Mouse (Mus musculus) kidney, embryonic 14.5 days (tissue): ENCODE results near the gene Ptdss2. TPM values are rescaled to one million over a fixed set of nuclear protein-coding genes. Genes with fewer than 3 reads are reported as not detected.

Experiments used
- ATAC-seq: fragments of 200-750 bp; cut with Nextera tagmentation; 2 replicates; pipeline ENCODE4 v1.8.0; 2017; ENCODE audit warnings: moderate number of reproducible peaks, mild to moderate bottlenecking, moderate TSS enrichment, moderate library complexity; ENCODE audit not compliant: low FRiP score, low TSS enrichment
- H3K27ac ChIP-seq: fragments of 300-500 bp; sonication (generic); 2 replicates; pipeline ENCODE4 v1.5.1; 2014; ENCODE audit warnings: low read depth, mild to moderate bottlenecking, low read length, moderate library complexity, mixed read lengths
- H3K27me3 ChIP-seq: fragments of 300-500 bp; sonication (generic); 2 replicates; pipeline ENCODE4 v1.6.1; 2014; ENCODE audit warnings: mild to moderate bottlenecking, low read length; ENCODE audit not compliant: control insufficient read depth, insufficient read depth
- H3K36me3 ChIP-seq: fragments of 300-500 bp; sonication (generic); 2 replicates; pipeline ENCODE4 v1.6.1; 2014; ENCODE audit warnings: low read length, mixed read lengths; ENCODE audit not compliant: control insufficient read depth, insufficient read depth
- H3K4me1 ChIP-seq: fragments of 300-500 bp; sonication (generic); 2 replicates; pipeline ENCODE4 v1.6.1; 2014; ENCODE audit warnings: low read length, mixed read lengths; ENCODE audit not compliant: control insufficient read depth, insufficient read depth
- H3K4me2 ChIP-seq: fragments of 300-500 bp; sonication (generic); replicated peaks from 2 replicates; pipeline ENCODE4 v1.6.1; 2014; ENCODE audit warnings: low read depth, mild to moderate bottlenecking, low read length
- H3K4me3 ChIP-seq: fragments of 300-500 bp; sonication (generic); 2 replicates; pipeline ENCODE4 v1.5.1; 2014; ENCODE audit warnings: mild to moderate bottlenecking, low read length
- H3K9ac ChIP-seq: fragments of 300-500 bp; sonication (generic); 2 replicates; pipeline ENCODE4 v1.6.1; 2014; ENCODE audit warnings: low read depth, mild to moderate bottlenecking, low read length, moderate library complexity
- H3K9me3 ChIP-seq: fragments of 300-500 bp; sonication (generic); 2 replicates; pipeline ENCODE4 v1.6.1; 2016; ENCODE audit warnings: low read length; ENCODE audit not compliant: control insufficient read depth
- WGBS: fragments of 180-500 bp; shearing (Covaris S2); extraction: QIAGEN DNeasy Blood & Tissue Kit; methylation state at CpG from one replicate; pipeline ENCODE4 v1.1.7; 2014; 5-methylcytosine and 5-hydroxymethylcytosine counted together
- polyA plus RNA-seq: library from polyadenylated mRNA; unstranded; fragments of >200 nt; fragmentation: Nextera tagmentation; extraction: Ambion mirVana; gene quantifications from 2 replicates; pipeline ENCODE4 v1.2.1, GENCODE M21; 2014

Ptdss2 gene
- polyA plus RNA-seq, 1 experiment from 2014 or later, result 63.1 TPM

DNA sequence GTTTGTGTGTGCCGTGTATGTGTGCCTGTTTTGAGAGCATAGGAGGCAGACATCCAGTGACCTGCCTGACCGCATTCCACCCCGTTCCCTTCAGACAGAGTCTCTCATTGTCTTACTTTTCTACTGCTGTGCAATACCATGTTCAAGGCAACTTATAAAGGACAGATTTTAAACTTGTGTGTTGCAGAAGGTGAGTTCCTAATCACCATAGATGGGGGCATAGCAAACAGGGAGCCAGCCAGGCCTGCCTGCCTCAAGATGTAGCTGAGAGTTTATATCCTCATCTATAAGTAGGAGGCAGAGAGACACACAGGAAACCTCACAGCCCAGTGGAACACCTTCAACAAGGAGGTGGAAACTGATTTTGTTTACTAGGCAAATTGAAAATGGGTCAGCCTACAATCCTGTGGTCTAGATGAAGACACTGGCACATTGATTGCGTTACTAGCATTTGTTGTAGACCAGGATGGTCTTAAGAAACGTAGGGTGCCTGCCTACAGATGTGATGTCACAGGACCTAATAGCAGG, 51.2 kb downstream of the Ptdss2 start:
- WGBS, result 80% methylated on average over 5 of the region's 5 CpGs
- Histone ChIP-seq H3K27me3 (no peaks in the 10 kb centered on the region), H3K9me3 (no peaks in the 10 kb centered on the region), H3K4me1 (peaks cover 10% of the 10 kb centered on the region; the same call in 1 of the 2 replicates), H3K36me3 (no peaks in the 10 kb centered on the region), H3K27ac (peak overlapping the region; percentile 93; the same call in 1 of the 2 replicates), H3K4me3 (peak overlapping the region; percentile 50), H3K4me2 (peak overlapping the region; percentile 72), H3K9ac (peak overlapping the region; percentile 75; the same call in 1 of the 2 replicates)
- no peak for ATAC-seq

DNA sequence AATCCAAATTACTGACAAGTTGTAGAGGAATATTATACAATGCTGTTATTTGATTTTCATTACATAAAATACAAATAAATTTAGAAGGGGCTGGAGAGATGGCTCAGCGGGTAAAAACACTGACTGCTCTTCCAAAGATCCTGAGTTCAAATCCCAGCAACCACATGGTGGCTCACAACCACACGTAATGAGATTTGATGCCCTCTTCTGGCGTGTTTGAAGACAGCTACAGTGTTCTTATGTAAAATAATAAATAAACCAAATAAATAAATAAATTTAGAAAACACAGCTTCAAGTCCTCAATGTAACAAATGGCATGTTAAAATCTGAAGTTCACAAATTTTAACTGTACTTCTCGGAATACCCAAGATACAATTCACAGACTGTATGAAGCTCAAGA, 52.9 kb downstream of the Ptdss2 start:
- H3K4me3 ChIP-seq, result no peak overlapping the region
- no peaks in the 10 kb centered on the region for H3K36me3 ChIP-seq
- H3K4me2 ChIP-seq, result no peak overlapping the region
- no peak for ATAC-seq
- H3K9me3 ChIP-seq, result no peaks in the 10 kb centered on the region
- H3K27me3 ChIP-seq, result no peaks in the 10 kb centered on the region
- peaks cover 5% of the 10 kb centered on the region; the same call in 1 of the 2 replicates for H3K4me1 ChIP-seq
- 89% methylated on average over 4 of the region's 4 CpGs for WGBS
- H3K9ac ChIP-seq, result no peak overlapping the region
- H3K27ac ChIP-seq, result no peak overlapping the region

DNA sequence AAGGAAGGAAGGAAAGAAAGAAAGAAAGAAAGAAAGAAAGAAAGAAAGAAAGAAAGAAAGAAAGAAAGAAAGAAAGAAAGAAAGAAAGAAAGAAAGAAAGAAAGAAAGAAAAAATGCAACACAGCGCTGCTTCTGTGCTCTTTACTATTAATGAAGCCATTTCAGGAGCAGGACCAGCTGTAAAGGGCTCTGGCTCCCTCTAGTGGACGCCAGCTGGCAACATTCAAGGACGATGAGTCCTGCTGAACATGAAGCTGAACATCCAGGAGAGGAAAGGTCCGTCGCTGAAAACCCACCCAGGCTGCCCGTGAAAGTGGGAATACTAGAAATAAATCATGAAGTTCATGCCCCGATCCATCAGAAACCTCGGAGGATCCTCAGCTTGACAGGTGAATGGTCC, 54.0 kb downstream of the Ptdss2 start:
- Histone ChIP-seq H3K27me3 (no peaks in the 10 kb centered on the region), H3K9ac (no peak overlapping the region), H3K4me1 (peaks cover 5% of the 10 kb centered on the region; the same call in 1 of the 2 replicates), H3K4me3 (no peak overlapping the region), H3K4me2 (no peak overlapping the region), H3K36me3 (no peaks in the 10 kb centered on the region), H3K27ac (no peak overlapping the region), H3K9me3 (no peaks in the 10 kb centered on the region)
- no peak for ATAC-seq
- 2% methylated on average over 8 of the region's 8 CpGs for WGBS

DNA sequence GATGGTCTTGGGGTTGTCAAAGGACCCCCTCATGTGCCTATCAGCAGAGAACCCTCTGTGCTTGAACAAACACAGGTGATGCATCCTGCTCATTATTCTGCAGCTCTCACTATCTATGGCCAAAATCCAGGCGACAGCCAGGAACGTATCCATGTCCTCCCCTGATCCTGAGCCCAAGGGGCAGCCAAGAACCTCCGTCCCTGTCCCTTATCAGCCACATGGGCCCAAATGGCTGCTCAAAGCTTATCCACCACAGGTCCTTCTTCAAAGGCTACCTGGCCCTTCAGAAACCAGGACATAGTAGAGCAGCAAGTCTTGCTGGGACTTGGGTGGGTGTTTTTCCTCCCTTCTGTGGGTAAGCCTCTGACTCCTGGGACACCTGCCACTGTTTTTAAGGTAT, 66.0 kb downstream of the Ptdss2 start:
- Histone ChIP-seq H3K36me3 (peaks cover 31% of the 10 kb centered on the region), H3K4me1 (peaks cover 12% of the 10 kb centered on the region; the same call in 1 of the 2 replicates), H3K4me2 (no peak overlapping the region), H3K9ac (no peak overlapping the region), H3K27me3 (no peaks in the 10 kb centered on the region), H3K4me3 (no peak overlapping the region), H3K9me3 (no peaks in the 10 kb centered on the region), H3K27ac (no peak overlapping the region)
- 92% methylated on average over 3 of the region's 3 CpGs for WGBS
- no peak for ATAC-seq

DNA sequence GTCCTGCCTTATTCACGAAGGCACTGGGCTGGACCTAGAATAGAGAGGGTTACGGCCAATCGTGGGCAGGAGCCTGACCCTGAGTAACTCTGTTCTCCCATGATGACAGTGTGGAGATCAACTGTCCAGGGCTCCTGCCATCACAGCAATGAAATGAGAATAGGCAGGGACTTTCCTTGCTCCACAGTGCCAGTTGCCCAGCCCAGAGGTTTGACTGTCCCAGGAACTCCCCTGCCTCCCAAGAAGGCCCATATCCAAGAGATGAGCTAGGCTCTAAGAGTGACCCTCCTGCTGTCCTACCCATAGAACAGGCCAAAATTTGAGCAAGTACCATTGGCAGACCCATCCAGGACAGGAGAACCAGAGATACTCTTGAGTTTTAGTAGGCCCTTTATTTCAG, 66.6 kb downstream of the Ptdss2 start:
- Histone ChIP-seq H3K4me2 (no peak overlapping the region), H3K27me3 (no peaks in the 10 kb centered on the region), H3K4me1 (peaks cover 12% of the 10 kb centered on the region; the same call in 1 of the 2 replicates), H3K27ac (no peak overlapping the region), H3K9me3 (no peaks in the 10 kb centered on the region), H3K4me3 (no peak overlapping the region), H3K9ac (no peak overlapping the region), H3K36me3 (peaks cover 31% of the 10 kb centered on the region)
- 98% methylated on average over 3 of the region's 3 CpGs for WGBS
- no peak for ATAC-seq

DNA sequence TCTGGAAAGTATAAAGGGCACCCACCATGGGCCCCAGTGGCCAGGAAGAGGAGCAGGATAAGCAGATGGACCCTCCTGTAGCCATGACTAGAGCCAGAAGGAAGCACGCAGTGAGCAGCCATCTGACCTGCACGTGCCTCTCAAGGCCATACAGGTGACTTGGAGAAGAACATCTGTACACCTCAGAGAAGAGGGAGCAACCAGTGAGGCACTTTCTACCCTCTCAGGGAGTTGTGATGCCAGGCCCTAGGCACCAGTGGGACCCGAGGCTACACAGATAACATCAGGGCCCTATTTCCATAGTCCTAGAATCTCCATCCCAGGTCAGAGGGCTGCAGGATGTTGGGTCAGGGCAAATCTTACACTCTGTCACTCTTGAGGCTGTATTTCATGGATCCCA, 68.0 kb downstream of the Ptdss2 start:
- H3K4me2 ChIP-seq, result no peak overlapping the region
- H3K36me3 ChIP-seq, result peaks cover 31% of the 10 kb centered on the region
- H3K9me3 ChIP-seq, result no peaks in the 10 kb centered on the region
- no peaks in the 10 kb centered on the region for H3K27me3 ChIP-seq
- no peak overlapping the region for H3K9ac ChIP-seq
- WGBS, result 87% methylated on average over 3 of the region's 3 CpGs
- H3K4me1 ChIP-seq, result peaks cover 14% of the 10 kb centered on the region; the same call in 1 of the 2 replicates
- no peak for ATAC-seq
- H3K27ac ChIP-seq, result no peak overlapping the region
- no peak overlapping the region for H3K4me3 ChIP-seq

DNA sequence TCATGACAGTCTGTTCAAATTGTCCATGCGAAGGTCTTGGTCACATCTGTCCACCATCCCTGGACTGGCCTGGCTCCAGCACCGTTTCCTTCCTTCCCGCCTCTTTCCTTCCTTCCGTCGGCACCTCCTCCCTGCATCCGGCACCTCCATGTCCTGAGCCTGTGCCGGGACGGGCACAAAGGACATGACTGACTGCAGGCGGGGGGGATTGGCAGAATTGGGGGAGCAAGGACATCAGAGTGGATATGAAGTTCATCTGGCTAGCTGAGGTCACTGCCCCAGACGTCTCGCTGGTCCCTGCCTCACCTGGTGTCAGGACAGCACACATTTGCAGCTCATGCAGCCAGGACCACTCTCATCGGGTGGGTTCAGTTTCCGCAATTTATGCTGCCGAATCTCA, 68.9 kb downstream of the Ptdss2 start:
- peaks cover 31% of the 10 kb centered on the region for H3K36me3 ChIP-seq
- H3K4me3 ChIP-seq, result no peak overlapping the region
- ATAC-seq, result no peak
- H3K4me2 ChIP-seq, result 0 out of 2 replicates have a peak overlapping the region, but pooled peaks have one; percentile 19
- H3K27me3 ChIP-seq, result no peaks in the 10 kb centered on the region
- no peak overlapping the region for H3K27ac ChIP-seq
- peaks cover 14% of the 10 kb centered on the region; the same call in 1 of the 2 replicates for H3K4me1 ChIP-seq
- no peaks in the 10 kb centered on the region for H3K9me3 ChIP-seq
- WGBS, result 90% methylated on average over 14 of the region's 14 CpGs
- H3K9ac ChIP-seq, result no peak overlapping the region

DNA sequence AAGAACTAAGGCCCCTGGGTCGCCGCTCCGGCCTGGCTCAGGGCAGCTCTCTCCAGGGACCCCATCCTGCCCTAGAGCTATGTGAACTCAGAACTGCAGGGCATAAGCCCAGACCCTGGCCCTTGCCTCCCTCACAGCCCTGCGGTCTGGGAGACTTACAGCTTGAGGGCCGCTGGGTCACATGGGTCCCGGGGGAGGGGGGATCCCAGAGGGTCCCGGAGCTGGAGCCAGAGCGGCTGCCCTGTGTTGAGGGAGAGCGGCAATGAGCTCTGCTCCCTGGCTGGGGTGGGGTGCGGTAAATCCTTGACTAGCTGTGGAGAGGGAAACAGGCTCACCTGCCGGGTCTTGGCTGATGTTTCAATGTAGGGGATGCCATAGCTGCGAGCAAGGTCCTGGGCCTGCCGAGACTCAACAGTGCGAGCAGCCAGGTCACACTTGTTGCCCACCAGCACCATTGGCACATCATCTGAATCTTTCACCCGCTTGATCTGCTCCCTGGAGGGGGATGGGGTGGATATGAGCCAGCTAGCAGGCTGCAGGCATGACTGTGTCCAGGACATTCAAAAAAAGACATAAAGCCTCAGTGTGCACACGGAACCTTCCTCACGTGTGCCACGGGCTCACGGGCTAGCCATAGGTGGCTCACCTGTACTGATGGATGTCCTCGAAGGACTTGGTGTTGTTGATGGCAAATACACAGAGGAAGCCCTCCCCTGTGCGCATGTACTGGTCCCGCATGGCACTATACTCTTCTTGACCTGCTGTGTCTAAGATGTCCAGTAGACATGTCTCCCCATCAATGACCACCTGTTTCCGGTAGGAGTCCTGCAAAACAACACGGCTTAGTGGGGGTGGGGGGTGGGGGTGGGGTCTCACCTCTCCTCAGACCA, 69.9 kb downstream of the Ptdss2 start:
- Histone ChIP-seq H3K9ac (no peak overlapping the region), H3K27ac (no peak overlapping the region), H3K4me3 (peak overlapping the region; percentile 92; the same call in 1 of the 2 replicates), H3K4me1 (peaks cover 14% of the 10 kb centered on the region; the same call in 1 of the 2 replicates), H3K9me3 (no peaks in the 10 kb centered on the region), H3K4me2 (peak overlapping the region; percentile 97), H3K27me3 (no peaks in the 10 kb centered on the region), H3K36me3 (peaks cover 31% of the 10 kb centered on the region)
- no peak for ATAC-seq
- WGBS, result 82% methylated on average over 24 of the region's 24 CpGs
